24 mouse cellular contexts compared by ENCODE assay signal in genomic region chr17:11086492-11086891, GRCm38 (mm10).
DNase-seq lines count a peak whose midpoint lies in the region; ATAC-seq and TF ChIP-seq lines count a peak whose summit lies in the region.
"Had no signal": no experiment of that assay in that cellular context is flagged by ENCODE, and none has a peak within 500 bp of the region (broad histone marks: within the 10 kb centered on the region; RNA-seq: fewer than 3 reads in every experiment).

No protein-coding gene starts in this region.

- no peaks in the 10 kb centered on the region for H3K9me3 ChIP-seq in forebrain, embryonic 13.5 days (replicated peaks)
- no peaks in the 10 kb centered on the region for H3K9me3 ChIP-seq in forebrain, embryonic 12.5 days
- H3K9me3 ChIP-seq in liver, embryonic 12.5 days (replicated peaks): no peaks in the 10 kb centered on the region
- H3K9me3 ChIP-seq: heart, embryonic 13.5 days; hindbrain, embryonic 10.5 days; hindbrain, embryonic 15.5 days; limb, embryonic 13.5 days; midbrain, embryonic 13.5 days; neural tube, embryonic 13.5 days had no signal

- H3K27ac ChIP-seq in forebrain, embryonic 13.5 days: no peak overlapping the region
- no peak overlapping the region for H3K27ac ChIP-seq in forebrain, embryonic 12.5 days
- no peak overlapping the region for H3K27ac ChIP-seq in cerebellum, adult 2 months (ENCODE audit: insufficient read depth, low read length)
- H3K27ac ChIP-seq in liver, embryonic 12.5 days: no peak overlapping the region
- H3K27ac ChIP-seq: heart, embryonic 13.5 days; hindbrain, embryonic 10.5 days; hindbrain, embryonic 15.5 days; left cerebral cortex, adult 2 months; limb, embryonic 13.5 days; macrophage; midbrain, embryonic 13.5 days; neural tube, embryonic 13.5 days had no signal

- no peaks in the 10 kb centered on the region for H3K36me3 ChIP-seq in forebrain, embryonic 13.5 days (ENCODE audit: poor library complexity, severe bottlenecking)
- no peaks in the 10 kb centered on the region for H3K36me3 ChIP-seq in forebrain, embryonic 12.5 days (replicated peaks)
- H3K36me3 ChIP-seq in liver, embryonic 12.5 days: no peaks in the 10 kb centered on the region
- H3K36me3 ChIP-seq: heart, embryonic 13.5 days; hindbrain, embryonic 10.5 days; hindbrain, embryonic 15.5 days; limb, embryonic 13.5 days; midbrain, embryonic 13.5 days; neural tube, embryonic 13.5 days had no signal

- no peak overlapping the region for H3K9ac ChIP-seq in forebrain, embryonic 13.5 days
- no peak overlapping the region for H3K9ac ChIP-seq in forebrain, embryonic 12.5 days
- no peak overlapping the region for H3K9ac ChIP-seq in liver, embryonic 12.5 days
- H3K9ac ChIP-seq: heart, embryonic 13.5 days; hindbrain, embryonic 15.5 days; limb, embryonic 13.5 days; liver, postnatal 0 days; midbrain, embryonic 13.5 days; neural tube, embryonic 13.5 days had no signal

- peaks cover 16% of the 10 kb centered on the region for H3K4me1 ChIP-seq in forebrain, embryonic 13.5 days
- H3K4me1 ChIP-seq in forebrain, embryonic 12.5 days: peaks cover 10% of the 10 kb centered on the region; the same call in 1 of the 2 replicates
- peaks cover 6% of the 10 kb centered on the region for H3K4me1 ChIP-seq in cerebellum, adult 2 months (ENCODE audit: control insufficient read depth, insufficient read depth, low read length)
- no peaks in the 10 kb centered on the region for H3K4me1 ChIP-seq in liver, embryonic 12.5 days
- H3K4me1 ChIP-seq: heart, embryonic 13.5 days had no signal

- no peaks in the 10 kb centered on the region for H3K27me3 ChIP-seq in forebrain, embryonic 13.5 days
- H3K27me3 ChIP-seq in forebrain, embryonic 12.5 days: no peaks in the 10 kb centered on the region
- no peaks in the 10 kb centered on the region for H3K27me3 ChIP-seq in cerebellum, adult 2 months (ENCODE audit: control insufficient read depth, insufficient read depth, low read length)
- no peaks in the 10 kb centered on the region for H3K27me3 ChIP-seq in liver, embryonic 12.5 days (replicated peaks)
- H3K27me3 ChIP-seq: heart, embryonic 13.5 days; hindbrain, embryonic 15.5 days; limb, embryonic 13.5 days; midbrain, embryonic 13.5 days; neural tube, embryonic 13.5 days; Patski had no signal

- WGBS in forebrain, embryonic 13.5 days: 42% methylated on average over 1 of the region's 1 CpGs
- WGBS in forebrain, embryonic 12.5 days: 64% methylated on average over 1 of the region's 1 CpGs
- 14% methylated on average over 1 of the region's 1 CpGs for WGBS in cerebellum, adult 2 months
- WGBS in liver, embryonic 12.5 days (ENCODE audit: insufficient replicate concordance): 45% methylated on average over 1 of the region's 1 CpGs

- peak; percentile 54 for DNase-seq in brain, embryonic 14.5 days (ENCODE audit: low read depth)
- DNase-seq in cerebellum, adult 2 months: peak; percentile 51 to 76
- peak; percentile 42 to 59 for DNase-seq in cerebellum, postnatal 25 days
- no peak for DNase-seq in right cerebral cortex, postnatal 10 days (ENCODE audit: low spot score in 2 of 2)
- DNase-seq: adrenal gland, postnatal 25 days; gastrocnemius, postnatal 36 days; kidney, adult 11 months; kidney, postnatal 14 days; liver, postnatal 0 days had no signal

- TF ChIP-seq POLR2A in brain, embryonic 14.5 days (IDR thresholded peaks at IDR 0.05; ENCODE audit: borderline replicate concordance, extremely low read depth, insufficient read depth, insufficient read length, poor library complexity, severe bottlenecking): no peak
- TF ChIP-seq POLR2A in cerebellum, adult 2 months (IDR thresholded peaks at IDR 0.05; ENCODE audit: borderline replicate concordance, insufficient read depth, low read length): no peak

- ATAC-seq in forebrain, embryonic 13.5 days: peak; percentile 51; the same call in 1 of the 2 replicates
- ATAC-seq in forebrain, embryonic 12.5 days (ENCODE audit: low FRiP score): no peak
- ATAC-seq in liver, embryonic 12.5 days: no peak
- ATAC-seq: inflammation-experienced regulatory T-cells, adult 6 months; liver, postnatal 0 days; midbrain, embryonic 13.5 days; Patski had no signal

- TF ChIP-seq CTCF in brain, embryonic 14.5 days (IDR thresholded peaks at IDR 0.05; ENCODE audit: borderline replicate concordance, extremely low read depth, insufficient read depth, insufficient read length): no peak
- TF ChIP-seq CTCF in cerebellum, adult 2 months (IDR thresholded peaks at IDR 0.05; ENCODE audit: borderline replicate concordance, insufficient read depth, low read depth, low read length): no peak

- H3K4me3 ChIP-seq in forebrain, embryonic 13.5 days: no peak overlapping the region
- no peak overlapping the region for H3K4me3 ChIP-seq in forebrain, embryonic 12.5 days (replicated peaks)
- no peak overlapping the region for H3K4me3 ChIP-seq in cerebellum, adult 2 months (replicated peaks; ENCODE audit: insufficient read depth, low read depth, low read length)
- H3K4me3 ChIP-seq in liver, embryonic 12.5 days: no peak overlapping the region
- H3K4me3 ChIP-seq: erythroblast, embryonic 14.5 days; heart, embryonic 13.5 days; hindbrain, embryonic 10.5 days; hindbrain, embryonic 15.5 days; left cerebral cortex, adult 2 months; limb, embryonic 13.5 days; midbrain, embryonic 13.5 days; neural tube, embryonic 13.5 days had no signal

- H3K4me2 ChIP-seq in forebrain, embryonic 13.5 days: no peak overlapping the region
- H3K4me2 ChIP-seq in forebrain, embryonic 12.5 days: no peak overlapping the region
- H3K4me2 ChIP-seq in liver, embryonic 12.5 days: no peak overlapping the region
- H3K4me2 ChIP-seq: heart, embryonic 13.5 days; hindbrain, embryonic 15.5 days; limb, embryonic 13.5 days; liver, embryonic 11.5 days; midbrain, embryonic 13.5 days; neural tube, embryonic 13.5 days had no signal

Comparison
In these comparisons a context has a peak if more than half of its experiments do, and no peak if none do; other contexts are left out.
1. DNase-seq: peak in brain, embryonic 14.5 days (single experiment), cerebellum, adult 2 months (2 of 2) and cerebellum, postnatal 25 days (2 of 2); none in right cerebral cortex, postnatal 10 days (0 of 2).